Mouse (Mus musculus) midbrain, embryonic 14.5 days (tissue): ENCODE results near the gene Hhat. TPM values are rescaled to one million over a fixed set of nuclear protein-coding genes. Genes with fewer than 3 reads are reported as not detected.
A peak's percentile ranks its signal among the peaks of the same experiment; 100 is the strongest.

Experiments used
- ATAC-seq: fragments of 200-750 bp; cut with Nextera tagmentation; 2 replicates; pipeline ENCODE4 v1.8.0; 2017; ENCODE audit warnings: moderate number of reproducible peaks, moderate library complexity; ENCODE audit not compliant: low FRiP score, low TSS enrichment
- DNase-seq: peaks from one replicate; pipeline ENCODE4 v3.0.0-alpha.2; 2015
- H3K27ac ChIP-seq: fragments of 300-500 bp; sonication (generic); replicated peaks from 2 replicates; pipeline ENCODE4 v1.5.1; 2014; ENCODE audit warnings: mild to moderate bottlenecking, low read depth, low read length, moderate library complexity
- H3K27me3 ChIP-seq: fragments of 300-500 bp; sonication (generic); 2 replicates; pipeline ENCODE4 v1.6.1; 2014; ENCODE audit warnings: low read length, control low read depth, mixed read lengths; ENCODE audit not compliant: control insufficient read depth, insufficient read depth
- H3K36me3 ChIP-seq: fragments of 300-500 bp; sonication (generic); 2 replicates; pipeline ENCODE4 v1.6.1; 2014; ENCODE audit warnings: low read length, control low read depth; ENCODE audit not compliant: control insufficient read depth, insufficient read depth
- H3K4me1 ChIP-seq: fragments of 300-500 bp; sonication (generic); 2 replicates; pipeline ENCODE4 v1.6.1; 2014; ENCODE audit warnings: mild to moderate bottlenecking, antibody characterized with exemption, low read length, control low read depth; ENCODE audit not compliant: control insufficient read depth, insufficient read depth
- H3K4me2 ChIP-seq: fragments of 300-500 bp; sonication (generic); 2 replicates; pipeline ENCODE4 v1.6.1; 2014; ENCODE audit warnings: mild to moderate bottlenecking, low read length, moderate library complexity
- H3K4me3 ChIP-seq: fragments of 300-500 bp; sonication (generic); replicated peaks from 2 replicates; pipeline ENCODE4 v1.5.1; 2014; ENCODE audit warnings: low read depth, low read length
- H3K9ac ChIP-seq: fragments of 300-500 bp; sonication (generic); replicated peaks from 2 replicates; pipeline ENCODE4 v1.6.1; 2014; ENCODE audit warnings: mild to moderate bottlenecking, low read length, moderate library complexity
- H3K9me3 ChIP-seq: fragments of 300-500 bp; sonication (generic); 2 replicates; pipeline ENCODE4 v1.6.1; 2016; ENCODE audit warnings: low read length, control low read depth, mixed read lengths; ENCODE audit not compliant: control insufficient read depth
- WGBS: fragments of 180-500 bp; shearing (Covaris S2); extraction: QIAGEN DNeasy Blood & Tissue Kit; methylation state at CpG from one replicate; pipeline ENCODE4 v1.1.7; 2014; 5-methylcytosine and 5-hydroxymethylcytosine counted together
- polyA plus RNA-seq: library from polyadenylated mRNA; unstranded; fragments of >200 nt; fragmentation: Nextera tagmentation; extraction: Ambion mirVana; gene quantifications from 2 replicates; pipeline ENCODE4 v1.2.1, GENCODE M21; 2014

Hhat gene
- polyA plus RNA-seq, 1 experiment from 2014 or later, result 4.5 TPM

DNA sequence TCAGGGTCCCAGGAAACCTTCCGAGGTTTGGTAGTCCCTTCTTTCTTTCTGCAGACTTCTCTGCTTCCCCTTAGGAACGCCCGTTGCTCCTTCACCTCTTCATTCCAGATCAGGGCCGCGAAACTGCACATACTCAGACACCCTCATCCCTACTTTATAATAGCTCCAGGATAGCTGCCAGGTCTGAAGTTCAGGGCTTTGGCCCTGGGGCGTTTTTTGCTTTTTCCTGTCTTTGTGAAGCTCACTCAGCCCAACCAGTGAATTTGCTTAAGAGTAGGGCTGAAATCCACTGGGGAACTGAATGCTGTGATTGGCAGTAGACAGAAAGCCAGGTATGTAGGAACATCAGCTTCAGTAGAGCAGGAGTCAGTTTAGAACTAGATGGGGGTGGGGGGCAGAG is 293.5 kb downstream of the Hhat start:
- no peak overlapping the region for H3K4me2 ChIP-seq
- H3K9me3 ChIP-seq, result no peaks in the 10 kb centered on the region
- WGBS, result 79% methylated on average over 6 of the region's 6 CpGs
- DNase-seq, result peak; percentile 39
- no peaks in the 10 kb centered on the region for H3K27me3 ChIP-seq
- ATAC-seq, result no peak
- no peak overlapping the region for H3K27ac ChIP-seq
- H3K9ac ChIP-seq, result no peak overlapping the region
- H3K4me3 ChIP-seq, result no peak overlapping the region
- no peaks in the 10 kb centered on the region for H3K4me1 ChIP-seq
- H3K36me3 ChIP-seq, result no peaks in the 10 kb centered on the region

DNA sequence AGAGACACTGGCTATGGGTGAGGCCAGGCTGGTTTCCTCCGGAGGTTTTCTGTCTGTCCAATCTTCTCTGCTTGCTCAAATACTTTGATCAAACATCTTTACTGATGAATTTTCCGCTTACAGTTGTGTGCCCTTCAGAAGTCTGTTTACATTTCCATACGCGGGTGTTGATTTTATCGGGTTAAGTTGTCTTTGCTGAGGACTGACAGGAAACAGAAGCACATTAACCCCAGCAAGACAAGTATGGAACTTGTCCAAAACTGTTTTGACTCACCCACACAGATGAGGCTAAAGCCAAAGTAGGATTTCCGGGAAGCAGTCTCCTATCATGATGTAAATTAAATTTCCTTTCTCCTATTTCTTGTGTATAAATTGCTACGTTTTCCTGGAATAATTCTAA is 294.3 kb downstream of the Hhat start:
- WGBS, result 82% methylated on average over 7 of the region's 7 CpGs
- no peak for DNase-seq
- no peak for ATAC-seq
- H3K9me3 ChIP-seq, result no peaks in the 10 kb centered on the region
- no peak overlapping the region for H3K4me3 ChIP-seq
- H3K4me1 ChIP-seq, result no peaks in the 10 kb centered on the region
- H3K27me3 ChIP-seq, result no peaks in the 10 kb centered on the region
- H3K9ac ChIP-seq, result no peak overlapping the region
- H3K4me2 ChIP-seq, result no peak overlapping the region
- H3K36me3 ChIP-seq, result no peaks in the 10 kb centered on the region
- H3K27ac ChIP-seq, result no peak overlapping the region

DNA sequence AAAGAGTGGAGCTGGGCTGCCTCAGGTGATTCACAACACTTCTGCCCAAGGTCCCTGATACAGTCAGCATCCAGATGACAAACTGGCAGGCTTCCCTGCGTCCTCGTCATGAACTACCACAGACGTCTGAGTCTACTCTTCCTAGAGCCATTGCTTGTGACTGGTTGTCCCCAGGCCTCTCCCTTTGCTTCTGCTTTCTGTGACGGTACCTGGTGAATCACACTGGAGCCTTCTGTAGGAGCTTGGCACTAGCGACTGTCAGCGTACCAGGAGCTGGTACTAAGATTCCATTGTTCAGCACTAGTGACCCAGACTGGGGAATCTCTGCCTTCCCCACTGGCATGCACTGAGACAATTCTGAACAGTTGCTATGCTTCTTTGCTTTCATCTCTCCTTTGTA is 297.9 kb downstream of the Hhat start:
- no peak overlapping the region for H3K9ac ChIP-seq
- no peak for DNase-seq
- no peak for ATAC-seq
- no peaks in the 10 kb centered on the region for H3K9me3 ChIP-seq
- no peak overlapping the region for H3K4me3 ChIP-seq
- H3K4me2 ChIP-seq, result no peak overlapping the region
- no peaks in the 10 kb centered on the region for H3K36me3 ChIP-seq
- H3K4me1 ChIP-seq, result no peaks in the 10 kb centered on the region
- H3K27me3 ChIP-seq, result no peaks in the 10 kb centered on the region
- H3K27ac ChIP-seq, result no peak overlapping the region
- 94% methylated on average over 6 of the region's 6 CpGs for WGBS

GRCm38 (mm10) chr1:192472366-192472765 is 298.7 kb downstream of the Hhat start:
- ATAC-seq (no peak), DNase-seq (peak; percentile 24)
- 65% methylated on average over 4 of the region's 4 CpGs for WGBS
- H3K4me1 ChIP-seq, result no peaks in the 10 kb centered on the region
- no peaks in the 10 kb centered on the region for H3K9me3 ChIP-seq
- H3K4me3 ChIP-seq, result no peak overlapping the region
- no peak overlapping the region for H3K4me2 ChIP-seq
- no peak overlapping the region for H3K9ac ChIP-seq
- no peaks in the 10 kb centered on the region for H3K36me3 ChIP-seq
- H3K27ac ChIP-seq, result no peak overlapping the region
- H3K27me3 ChIP-seq, result no peaks in the 10 kb centered on the region

DNA sequence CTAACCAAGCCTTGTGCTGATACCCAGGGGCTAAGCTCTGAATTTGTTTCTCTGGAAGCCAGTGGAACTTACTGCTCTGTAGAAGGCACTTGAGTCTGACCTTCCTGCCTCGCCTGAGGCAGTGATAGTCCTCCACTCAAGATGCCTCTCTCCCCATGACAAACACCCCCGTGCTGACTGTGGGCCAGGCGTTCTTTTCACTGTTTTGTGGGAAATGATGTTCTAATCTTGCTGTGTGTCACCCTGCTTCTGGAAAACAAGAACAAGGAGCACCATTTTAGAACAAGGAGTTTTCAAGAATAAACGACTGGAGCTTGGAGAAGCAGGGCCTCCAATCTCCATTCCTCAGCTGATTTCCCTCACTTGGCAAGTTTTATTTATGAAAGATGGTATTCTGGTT is 307.3 kb downstream of the Hhat start:
- Histone ChIP-seq H3K36me3 (no peaks in the 10 kb centered on the region), H3K27ac (no peak overlapping the region), H3K9ac (no peak overlapping the region), H3K9me3 (no peaks in the 10 kb centered on the region), H3K4me2 (no peak overlapping the region), H3K4me3 (no peak overlapping the region), H3K27me3 (no peaks in the 10 kb centered on the region), H3K4me1 (no peaks in the 10 kb centered on the region)
- no peak for ATAC-seq
- no peak for DNase-seq
- 82% methylated on average over 4 of the region's 4 CpGs for WGBS

GRCm38 (mm10) chr1:192457526-192458206 is 313.4 kb downstream of the Hhat start:
- H3K9me3 ChIP-seq, result no peaks in the 10 kb centered on the region
- 82% methylated on average over 6 of the region's 6 CpGs for WGBS
- H3K4me3 ChIP-seq, result no peak overlapping the region
- no peak overlapping the region for H3K27ac ChIP-seq
- peak; percentile 45 for DNase-seq
- ATAC-seq, result no peak
- no peaks in the 10 kb centered on the region for H3K36me3 ChIP-seq
- no peaks in the 10 kb centered on the region for H3K27me3 ChIP-seq
- H3K4me2 ChIP-seq, result no peak overlapping the region
- H3K9ac ChIP-seq, result no peak overlapping the region
- no peaks in the 10 kb centered on the region for H3K4me1 ChIP-seq

DNA sequence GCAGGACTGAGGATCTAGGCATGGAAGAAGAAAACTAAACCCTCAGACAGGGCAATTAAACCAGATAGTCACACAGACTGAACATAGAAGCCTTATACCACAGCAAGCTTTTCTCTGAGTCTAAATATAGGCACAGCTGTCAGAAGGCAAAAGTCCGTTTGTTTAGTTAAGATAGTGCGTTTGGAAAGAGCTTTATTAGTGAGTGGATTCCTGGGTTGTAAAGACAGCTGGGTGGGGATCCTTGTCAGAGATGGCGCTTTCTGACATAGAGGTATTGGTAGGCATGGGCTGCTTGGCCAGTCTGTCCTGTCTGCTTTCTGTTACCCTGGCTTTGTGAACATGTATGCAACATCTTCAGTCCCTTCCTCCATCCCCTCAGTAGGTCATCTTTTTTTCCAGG is 314.0 kb downstream of the Hhat start:
- 74% methylated on average over 3 of the region's 3 CpGs for WGBS
- no peak for DNase-seq
- no peak overlapping the region for H3K4me3 ChIP-seq
- H3K27me3 ChIP-seq, result no peaks in the 10 kb centered on the region
- H3K9ac ChIP-seq, result no peak overlapping the region
- no peak for ATAC-seq
- no peak overlapping the region for H3K4me2 ChIP-seq
- no peaks in the 10 kb centered on the region for H3K9me3 ChIP-seq
- no peaks in the 10 kb centered on the region for H3K4me1 ChIP-seq
- H3K36me3 ChIP-seq, result no peaks in the 10 kb centered on the region
- no peak overlapping the region for H3K27ac ChIP-seq

- Histone ChIP-seq H3K4me1 (no peaks in the 10 kb centered on the region), H3K36me3 (no peaks in the 10 kb centered on the region), H3K4me2 (no peak overlapping the region), H3K27ac (no peak overlapping the region), H3K9me3 (no peaks in the 10 kb centered on the region), H3K9ac (no peak overlapping the region), H3K4me3 (no peak overlapping the region), H3K27me3 (no peaks in the 10 kb centered on the region)
- DNase-seq (no peak), ATAC-seq (no peak)
- 49% methylated on average over 4 of the region's 4 CpGs for WGBS
Measured at GRCm38 (mm10) chr1:192454981-192455380, 316.0 kb downstream of the Hhat start.

- Histone ChIP-seq H3K36me3 (no peaks in the 10 kb centered on the region), H3K4me1 (no peaks in the 10 kb centered on the region), H3K27ac (no peak overlapping the region), H3K9me3 (no peaks in the 10 kb centered on the region), H3K27me3 (no peaks in the 10 kb centered on the region), H3K9ac (no peak overlapping the region), H3K4me2 (no peak overlapping the region), H3K4me3 (no peak overlapping the region)
- DNase-seq, result no peak
- 68% methylated on average over 1 of the region's 1 CpGs for WGBS
- no peak for ATAC-seq
Measured at GRCm38 (mm10) chr1:192454501-192454900, 316.5 kb downstream of the Hhat start.
